Mouse (Mus musculus) small intestine, adult 2 months (tissue): Measurements from ENCODE around the gene Tmem33.

ENCODE experiments used
- CTCF ChIP-seq: fragments of 200-500 bp; IDR thresholded peaks from 2 replicates; pipeline ENCODE4 v1.5.1; 2012; ENCODE audit warnings: low read depth, mild to moderate bottlenecking, control low read depth, inconsistent platforms, low read length, moderate library complexity, mixed read lengths; ENCODE audit not compliant: insufficient replicate concordance, insufficient read length; ENCODE audit errors: extremely low read depth
- POLR2A ChIP-seq: fragments of 200-500 bp; IDR thresholded peaks from 2 replicates; pipeline ENCODE4 v1.6.1; 2012; ENCODE audit warnings: low read depth, mild to moderate bottlenecking, control low read depth, inconsistent platforms, low read length, moderate library complexity

DNA sequence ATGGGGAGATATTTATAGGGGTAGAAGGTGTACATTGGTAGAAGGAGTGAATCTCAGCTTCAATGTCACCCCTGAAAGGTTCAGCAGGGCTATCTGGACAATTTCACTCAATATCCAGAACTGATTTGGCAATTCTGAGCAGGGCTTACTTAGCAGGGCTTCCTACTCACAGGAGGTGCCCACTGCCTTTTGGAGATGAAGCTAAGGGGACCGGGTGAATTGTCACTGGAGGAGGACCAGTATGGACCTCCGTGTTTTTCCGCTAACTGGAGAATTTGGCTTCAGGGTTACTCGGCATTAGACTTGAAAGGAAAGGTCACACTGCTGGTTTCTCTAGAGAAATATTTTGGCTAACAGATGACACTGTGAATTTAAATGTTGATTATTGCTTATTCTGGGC, 25.7 kb upstream of the Tmem33 start:
- TF ChIP-seq CTCF, result no peak
- TF ChIP-seq POLR2A, result no peak
